Mouse (Mus musculus) CD8-positive naive resting alpha-beta T cell, adult 2 months (primary cell): ENCODE measurements at regions not wholly inside any gene's neighbourhood (a gene's known extent, or its start where the extent isn't known, plus 50 kb on each side); places are given as distances from the start of the nearest gene placed in this dataset.

Experiments used
- DNase-seq, 2 experiments: peaks; one replicate each; pipeline ENCODE4 v3.0.0; 2022; ENCODE audit warnings: low read depth in 2 of 2, low spot score in 2 of 2

DNA sequence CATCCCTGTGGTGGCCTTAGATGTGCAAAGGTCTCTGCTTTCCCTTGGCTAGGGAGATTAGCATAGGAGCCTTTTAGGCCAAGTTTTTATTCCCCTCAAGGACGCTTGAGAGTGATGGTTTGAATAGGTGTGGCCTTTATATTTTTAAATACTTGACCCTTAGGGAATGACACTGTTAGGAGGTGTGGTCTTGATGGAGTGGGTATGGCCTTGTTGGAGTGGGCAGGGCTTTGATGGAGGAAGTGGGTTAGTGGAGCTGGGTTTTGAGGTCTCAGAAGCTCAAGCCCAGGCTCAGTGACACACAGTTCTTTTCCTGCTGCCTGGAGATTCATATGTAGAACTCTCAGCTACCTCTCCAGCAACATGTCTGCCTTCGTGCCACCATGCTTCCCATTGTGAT, 334.4 kb upstream of the Smim15 start:
- DNase-seq = no peak

DNA sequence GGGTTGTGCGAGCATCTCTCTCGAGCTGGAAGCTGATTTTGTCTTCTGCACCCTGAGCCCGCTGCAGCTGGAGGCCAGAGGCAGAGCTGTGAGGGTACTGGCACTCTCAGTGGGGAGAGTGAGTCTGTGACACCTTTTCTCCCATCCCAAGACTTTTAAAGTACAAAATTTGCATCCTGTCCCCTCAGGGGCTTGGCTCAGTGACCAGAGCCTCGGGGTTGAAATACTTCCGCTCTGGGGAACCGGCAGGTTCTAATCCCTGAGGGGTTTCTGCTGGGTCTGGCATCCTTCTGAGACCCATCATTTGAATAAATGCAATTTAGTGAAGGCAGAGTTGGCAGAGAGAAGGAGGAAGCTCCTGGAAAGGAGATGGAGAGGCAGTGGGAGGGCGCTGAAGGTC, 340.5 kb upstream of the Smim15 start:
- DNase-seq = no peak

DNA sequence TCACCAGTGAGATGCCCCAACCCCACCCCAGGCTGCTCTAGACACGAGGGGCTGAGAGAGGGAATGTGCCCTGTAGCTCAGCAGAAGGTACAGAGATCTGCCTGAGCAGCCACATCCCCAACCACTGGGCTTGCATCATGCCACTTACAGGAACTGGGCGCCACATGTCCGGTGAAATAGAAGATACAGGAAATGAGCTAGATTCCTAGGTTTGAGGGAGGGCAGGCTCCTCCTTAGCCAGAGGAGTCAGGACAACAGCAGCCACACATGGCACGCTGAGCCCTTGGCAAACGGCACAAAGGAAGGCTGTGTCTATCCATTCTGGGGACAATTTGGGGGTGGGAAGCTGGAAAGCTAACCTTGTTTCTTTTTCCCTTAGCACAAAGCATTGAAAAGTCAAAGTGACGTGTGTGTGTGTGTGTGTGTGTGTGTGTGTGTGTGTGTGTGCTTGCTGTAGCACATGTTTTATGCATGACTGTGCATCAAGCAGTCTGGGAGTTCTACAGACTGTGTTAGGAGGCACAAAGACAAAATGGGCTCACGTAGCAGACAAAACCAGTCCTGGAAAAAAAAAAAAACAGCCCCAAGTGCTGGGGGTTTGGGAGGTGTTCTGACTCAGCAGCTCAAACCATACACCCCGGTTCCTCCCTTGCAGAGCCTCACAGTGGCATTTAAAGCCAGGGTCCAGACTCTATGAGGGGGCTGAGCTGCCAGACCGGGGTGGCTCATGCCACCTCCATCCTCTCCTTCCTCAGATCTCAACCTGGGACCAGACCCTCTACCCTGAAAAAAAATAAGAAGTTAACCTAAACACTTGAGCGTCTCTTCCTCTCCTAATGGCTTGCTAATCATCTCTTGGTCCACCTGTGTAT, 343.7 kb upstream of the Smim15 start:
- DNase-seq = no peak

DNA sequence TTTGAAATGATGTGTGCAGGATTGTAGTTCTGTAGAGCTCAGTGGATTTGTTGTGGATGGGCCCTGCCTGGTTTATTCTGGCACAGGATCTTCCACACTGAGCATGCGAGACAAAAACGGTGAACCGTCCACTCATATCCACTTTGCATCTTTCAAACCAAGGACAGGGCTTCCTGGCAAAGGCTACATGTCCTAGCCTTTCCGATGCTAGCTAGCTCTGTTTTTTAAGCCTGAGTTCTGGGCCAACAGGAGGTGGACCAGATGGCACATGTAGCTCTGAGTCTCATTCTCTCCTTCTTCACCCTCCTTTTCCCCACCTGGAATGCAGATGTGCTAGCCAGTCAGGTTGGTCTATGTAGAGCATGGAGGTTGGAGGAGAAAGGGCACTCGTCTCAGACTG, 345.0 kb upstream of the Smim15 start:
- no peak for DNase-seq

GRCm38 (mm10) chr13:107698345-107698744, 345.9 kb upstream of the Smim15 start:
- DNase-seq = no peak

DNA sequence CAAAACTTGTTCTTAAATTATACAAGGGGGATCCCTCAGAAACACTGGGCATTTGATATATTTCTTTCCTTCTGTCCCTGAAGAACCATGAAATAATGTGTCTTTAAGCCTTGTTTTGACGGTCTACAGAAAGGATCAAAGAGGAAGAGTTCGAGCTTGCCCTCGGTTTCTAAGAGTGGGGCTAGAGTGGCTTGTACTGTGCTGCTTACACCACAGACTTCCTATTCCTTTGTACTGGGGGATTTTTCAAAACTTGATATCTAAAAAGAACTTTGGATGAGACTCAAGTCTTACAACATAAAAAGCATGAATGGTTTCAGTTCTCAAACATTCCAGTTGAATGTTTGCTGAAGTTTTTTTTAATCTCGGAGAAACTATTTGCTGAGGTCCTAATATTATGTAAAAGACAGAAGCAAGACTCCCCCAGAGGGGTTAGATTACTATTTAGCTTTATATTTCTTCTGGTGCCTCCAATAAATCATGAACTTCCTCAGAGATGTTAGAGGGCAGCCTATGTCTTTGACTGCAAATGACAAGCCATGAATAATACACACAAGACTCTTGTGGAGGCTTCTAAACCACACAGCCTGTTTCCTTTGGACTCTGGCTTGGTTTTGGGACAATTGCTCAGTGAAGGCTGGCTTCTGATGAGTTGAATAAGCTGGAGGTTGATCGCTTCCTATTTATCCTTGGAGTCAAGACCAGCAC, 352.0 kb upstream of the Smim15 start:
- DNase-seq = no peak

DNA sequence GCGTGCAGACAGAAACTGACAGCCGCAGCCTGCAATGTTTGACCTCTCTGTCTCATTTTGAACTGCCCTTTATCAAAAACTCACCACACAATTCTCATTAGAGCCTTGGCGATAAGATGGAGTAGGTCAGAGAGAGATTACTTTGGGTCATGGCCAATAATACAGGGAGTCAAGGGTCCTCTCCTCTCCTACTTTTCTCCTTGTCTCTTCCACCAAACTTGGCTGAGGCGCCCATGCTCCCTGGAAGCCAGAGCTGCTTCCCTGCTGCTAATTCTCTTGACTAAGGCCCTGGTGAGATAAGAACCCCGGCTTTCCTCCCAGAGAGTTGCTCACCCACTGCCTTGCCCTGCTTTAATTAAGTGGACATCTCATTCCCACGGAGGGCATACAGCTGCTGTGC, 355.3 kb upstream of the Smim15 start:
- DNase-seq = no peak

DNA sequence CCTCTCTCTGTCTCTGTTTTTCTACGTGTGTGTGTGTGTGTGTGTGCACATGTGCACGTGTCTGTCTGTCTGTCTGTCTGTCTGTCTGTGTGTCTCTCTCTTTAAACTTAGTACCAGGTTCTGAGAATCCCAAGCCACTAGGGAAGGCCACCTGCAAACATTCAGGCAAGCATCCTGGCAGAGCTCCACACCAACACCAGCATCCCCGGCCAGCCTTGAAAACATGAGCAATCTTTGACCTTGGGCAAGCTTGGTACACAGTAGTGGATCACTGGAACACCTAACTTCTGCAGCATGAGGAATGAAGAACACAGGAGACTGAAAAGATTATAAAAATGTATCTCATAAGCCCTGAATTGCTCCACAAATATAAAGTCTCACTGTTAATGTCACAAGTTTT, 359.0 kb upstream of the Smim15 start:
- DNase-seq = no peak

DNA sequence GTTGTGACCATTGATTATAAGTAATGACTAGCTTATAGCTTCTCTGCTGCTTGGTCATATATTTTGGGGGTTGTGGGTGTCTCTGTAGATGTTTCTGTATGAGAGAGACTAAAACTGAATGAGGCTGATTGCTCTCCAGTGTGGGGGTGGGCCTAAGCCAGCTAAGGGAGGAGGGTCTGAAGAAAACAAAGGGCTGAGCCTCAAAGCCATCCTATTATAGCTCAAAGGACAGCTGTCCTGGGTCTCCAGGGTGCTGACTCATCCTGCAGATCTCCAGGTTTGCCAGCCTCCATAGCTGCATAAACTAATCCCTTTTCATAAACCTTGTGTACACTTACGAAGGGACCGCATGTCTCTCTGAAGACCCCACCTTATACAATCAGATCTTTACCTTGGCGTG, 360.3 kb upstream of the Smim15 start:
- DNase-seq = no peak

GRCm38 (mm10) chr13:107681719-107682118, 362.5 kb upstream of the Smim15 start:
- DNase-seq = no peak

DNA sequence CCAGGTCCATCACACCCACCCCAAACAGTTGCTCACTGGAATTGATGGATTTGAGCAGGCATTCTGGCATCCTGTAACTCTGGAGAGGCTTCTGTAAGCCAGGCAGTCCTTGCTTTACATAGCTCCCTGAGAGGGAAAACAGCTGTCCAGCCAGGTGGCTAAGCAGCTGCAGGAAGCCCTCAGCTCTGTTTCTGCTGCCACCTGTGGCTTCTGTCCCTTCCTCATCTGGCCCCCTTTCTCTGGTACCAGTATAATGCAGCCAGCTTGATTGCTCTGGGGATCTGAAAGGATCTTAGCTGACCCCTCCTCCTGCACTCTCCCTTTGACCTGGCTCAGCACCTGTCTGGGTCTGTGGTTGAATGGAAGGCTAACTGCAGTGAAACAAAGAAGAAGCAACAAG, 365.4 kb upstream of the Smim15 start:
- no peak for DNase-seq

DNA sequence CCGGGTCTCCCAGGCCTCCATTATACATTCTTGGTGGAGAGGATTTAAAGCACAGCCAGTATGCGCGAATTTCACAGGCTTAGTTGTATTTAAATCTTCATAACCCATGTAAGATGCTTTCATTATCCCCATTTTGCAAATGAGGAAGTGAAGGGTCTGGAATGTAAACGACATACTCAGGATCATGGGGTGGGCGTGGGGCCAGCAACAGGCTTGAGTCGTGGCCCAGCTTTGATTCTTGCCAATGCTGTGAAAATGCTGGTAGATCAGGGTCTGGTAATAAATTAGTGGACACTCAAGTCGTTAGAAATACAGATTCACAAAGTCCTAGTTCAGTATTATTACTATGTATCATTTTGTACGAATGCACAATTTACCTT, 367.2 kb upstream of the Smim15 start:
- DNase-seq = no peak

DNA sequence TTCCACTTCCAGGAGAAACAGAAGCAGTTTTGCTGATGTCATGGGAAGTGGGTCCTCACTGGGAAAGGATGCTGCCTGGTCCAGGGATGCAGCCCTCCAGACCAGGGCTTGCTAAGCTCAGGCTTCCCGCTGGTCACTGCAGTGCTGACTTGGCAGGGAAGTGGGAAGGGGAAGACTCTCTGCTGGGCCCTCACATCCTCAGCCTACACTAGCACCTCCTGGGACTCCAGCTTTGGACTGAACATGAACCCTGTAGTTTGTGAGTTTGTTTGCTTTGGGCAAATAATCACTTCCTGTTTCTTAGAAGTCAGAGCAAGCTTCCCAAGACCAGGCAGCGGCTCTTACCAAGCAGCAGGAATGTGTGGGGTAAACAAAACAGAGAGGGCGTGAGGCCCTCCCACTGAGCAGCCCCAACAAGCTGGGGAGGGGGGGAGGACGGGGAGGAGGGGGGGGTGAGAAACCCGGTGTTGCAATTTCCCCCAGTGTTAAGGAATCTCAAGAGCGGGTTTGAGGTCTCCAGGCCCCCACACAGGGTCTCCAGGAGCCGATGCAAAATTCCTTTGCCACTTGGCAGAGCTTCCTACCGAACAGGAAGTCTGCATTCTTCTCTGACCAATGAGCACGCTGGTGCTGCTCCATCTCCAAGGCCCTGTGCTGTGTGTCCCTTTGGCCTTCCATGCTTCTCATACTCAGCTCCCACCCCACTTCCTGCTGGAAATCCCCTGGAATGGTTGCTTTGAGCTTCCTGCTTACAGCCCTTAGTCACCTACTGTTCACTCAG, 367.7 kb upstream of the Smim15 start:
- no peak for DNase-seq

DNA sequence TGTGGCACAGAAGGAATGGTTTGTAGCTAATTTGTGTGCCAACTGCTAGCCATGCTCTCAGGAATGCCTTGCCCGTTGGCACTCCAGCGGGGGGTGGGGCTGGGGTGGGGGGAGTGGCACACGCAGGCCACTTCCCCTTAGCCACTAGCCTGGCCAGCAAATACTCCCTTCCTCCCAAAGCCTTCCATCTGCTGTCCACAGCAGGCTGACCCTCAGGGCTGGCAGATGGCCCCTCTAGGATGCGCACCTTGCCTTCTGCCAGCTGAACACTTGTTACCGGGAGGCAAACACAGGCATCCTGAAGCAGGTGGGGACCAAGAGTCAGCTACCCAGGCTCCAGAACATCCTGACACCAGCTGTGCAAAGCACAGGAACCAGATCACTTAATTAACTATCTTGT, 372.1 kb upstream of the Smim15 start:
- no peak for DNase-seq

- DNase-seq = no peak
These were observed 375.7 kb upstream of the Smim15 start for GRCm38 (mm10) chr13:107668509-107668908.

DNA sequence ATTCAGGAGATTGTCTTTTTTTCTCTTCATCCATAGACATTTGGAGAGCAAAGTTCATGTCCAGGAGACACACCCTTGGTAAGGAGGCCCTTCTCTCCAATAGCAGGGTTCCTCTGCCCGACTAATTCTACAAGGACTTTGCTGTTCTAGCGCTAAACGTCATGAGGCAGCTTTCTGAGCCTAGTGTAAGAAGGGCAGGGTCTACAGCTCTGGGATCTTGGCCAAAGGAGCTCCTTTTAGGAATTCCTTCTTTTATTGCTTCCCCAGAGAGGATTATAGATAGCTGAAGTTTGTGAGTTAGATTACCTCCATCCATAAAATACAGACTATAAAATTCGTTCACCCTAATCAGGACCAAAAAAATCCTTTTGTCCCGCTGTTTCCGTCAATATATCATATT, 378.5 kb upstream of the Smim15 start:
- no peak for DNase-seq

GRCm38 (mm10) chr13:107664197-107664596, 380.0 kb upstream of the Smim15 start:
- no peak for DNase-seq

DNA sequence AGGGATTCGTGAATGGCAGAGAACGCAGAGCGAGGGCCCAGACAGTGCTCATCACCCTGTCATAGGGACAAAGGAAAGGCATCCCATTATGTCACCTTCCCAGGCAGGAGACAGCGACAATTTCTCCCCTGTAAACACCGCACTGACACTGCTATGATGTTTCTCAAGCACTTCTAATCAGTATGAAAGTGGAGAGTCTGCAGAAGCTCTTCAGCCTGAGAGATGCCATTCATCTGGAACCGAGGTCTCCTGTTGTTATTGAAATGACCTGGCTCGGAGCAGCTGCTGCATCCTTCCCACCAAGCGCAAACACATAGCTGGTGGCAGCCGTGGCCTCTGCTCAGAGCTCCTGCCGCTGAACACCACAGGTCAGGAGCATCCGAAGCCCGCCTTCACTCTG, 380.5 kb upstream of the Smim15 start:
- no peak for DNase-seq

- DNase-seq = no peak
These were observed 382.8 kb upstream of the Smim15 start for GRCm38 (mm10) chr13:107661414-107661813.

DNA sequence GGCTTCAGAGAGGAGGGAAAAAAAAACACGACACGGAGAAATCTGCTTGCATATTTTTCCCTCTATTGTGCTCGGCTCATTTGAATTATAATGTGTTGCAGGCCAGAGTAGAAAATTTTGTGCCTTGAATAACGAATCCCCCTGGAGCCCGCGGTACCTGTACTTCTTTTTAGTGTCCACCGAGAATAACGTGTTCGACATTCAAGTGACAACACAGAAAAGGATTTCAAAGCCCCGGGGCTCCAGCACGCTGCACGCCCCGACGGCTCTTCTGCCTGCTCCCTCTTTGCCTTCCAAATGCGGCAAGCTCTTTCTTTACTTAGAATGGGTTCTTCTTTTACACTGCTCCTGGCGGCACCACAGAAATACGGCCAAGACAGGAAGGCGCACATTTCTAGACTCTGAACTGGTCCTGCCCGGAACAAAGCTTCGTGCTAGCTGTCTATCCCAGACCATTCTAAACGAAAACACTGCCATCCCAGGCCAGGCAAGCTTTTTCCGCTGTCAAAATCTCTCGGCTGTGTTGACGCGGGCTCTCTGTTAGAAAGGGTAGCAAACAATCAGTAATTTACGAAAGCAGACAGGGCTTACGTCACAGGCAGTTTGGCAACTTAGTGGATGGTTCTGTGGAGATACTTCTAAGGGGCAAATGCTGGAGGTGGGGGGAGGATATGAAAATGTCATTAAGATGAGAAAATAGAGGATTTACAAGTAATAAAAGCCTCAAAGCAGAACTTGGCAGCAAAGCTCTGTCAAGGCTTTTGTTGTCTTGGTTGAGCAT, 398.2 kb upstream of the Smim15 start:
- peak in 1 of 2 experiments; percentile 2 for DNase-seq
